Mouse (Mus musculus): ENCODE results near the gene Ubox5. TPM values are rescaled to one million over a fixed set of nuclear protein-coding genes. Genes with fewer than 3 reads are reported as not detected.

The Ubox5 gene
- polyA plus RNA-seq, 1 experiment from 2014 or later = 17.3 TPM

DNA sequence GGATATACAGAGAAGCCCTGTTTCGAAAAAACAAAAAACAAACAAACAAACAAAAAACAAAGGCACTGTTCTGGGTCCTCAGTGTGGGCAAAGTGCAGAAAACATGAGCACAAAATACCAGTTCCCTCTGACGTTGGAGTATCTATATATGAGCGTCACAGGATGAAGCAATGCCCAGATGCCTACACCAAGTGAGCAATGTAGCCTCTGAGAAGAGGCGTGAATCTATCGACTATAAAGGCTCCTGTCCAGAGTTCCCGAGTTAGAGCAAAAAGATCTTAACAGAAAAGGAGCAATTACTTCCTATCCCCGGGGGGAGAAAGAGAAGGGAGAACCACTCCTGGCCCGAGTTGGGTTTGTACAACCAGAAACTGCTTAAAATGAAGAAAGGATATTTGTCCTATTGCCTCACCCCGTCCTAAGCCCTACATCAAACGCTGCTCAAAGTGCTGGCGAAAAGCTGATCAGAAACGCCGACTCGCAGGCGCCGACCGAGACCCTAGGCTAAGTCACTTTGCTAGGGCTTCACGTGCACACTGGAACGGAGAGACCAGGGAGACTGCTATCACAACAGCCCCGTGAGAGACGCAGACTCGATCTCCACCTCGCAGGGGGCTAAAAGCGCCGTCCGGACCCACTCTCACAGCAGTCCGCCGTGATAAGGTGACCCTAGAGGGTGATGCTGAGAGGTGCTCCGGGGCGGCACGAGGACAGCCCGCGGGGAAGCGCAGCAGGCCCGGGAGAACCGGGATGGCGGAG lies 579 bp downstream of the Ubox5 start:
- peak; percentile 41 for ATAC-seq (ENCODE audit: low FRiP score)
- H3K36me3 ChIP-seq (ENCODE audit: control insufficient read depth, insufficient read depth, low read length) = peaks cover 2% of the 10 kb centered on the region; the same call in 1 of the 2 replicates
- no peak overlapping the region for H3K27ac ChIP-seq (ENCODE audit: low read depth, low read length)
- DNase-seq (ENCODE audit: low spot score) = no peak
- H3K9me3 ChIP-seq (ENCODE audit: control insufficient read depth, low read length) = no peaks in the 10 kb centered on the region
- peak overlapping the region; percentile 79 for H3K4me3 ChIP-seq (ENCODE audit: low read depth, low read length)
- peaks cover 8% of the 10 kb centered on the region for H3K27me3 ChIP-seq (ENCODE audit: control insufficient read depth, insufficient read depth, low read length)
- peak overlapping the region; percentile 87 for H3K9ac ChIP-seq (ENCODE audit: low read depth, low read length)
- H3K4me2 ChIP-seq (replicated peaks; ENCODE audit: low read depth, low read length) = peak overlapping the region; percentile 73
- WGBS = 3% methylated on average over 37 of the region's 37 CpGs
- no peaks in the 10 kb centered on the region; the same call in 1 of the 2 replicates for H3K4me1 ChIP-seq (replicated peaks; ENCODE audit: control insufficient read depth, insufficient read depth, low read length)

DNA sequence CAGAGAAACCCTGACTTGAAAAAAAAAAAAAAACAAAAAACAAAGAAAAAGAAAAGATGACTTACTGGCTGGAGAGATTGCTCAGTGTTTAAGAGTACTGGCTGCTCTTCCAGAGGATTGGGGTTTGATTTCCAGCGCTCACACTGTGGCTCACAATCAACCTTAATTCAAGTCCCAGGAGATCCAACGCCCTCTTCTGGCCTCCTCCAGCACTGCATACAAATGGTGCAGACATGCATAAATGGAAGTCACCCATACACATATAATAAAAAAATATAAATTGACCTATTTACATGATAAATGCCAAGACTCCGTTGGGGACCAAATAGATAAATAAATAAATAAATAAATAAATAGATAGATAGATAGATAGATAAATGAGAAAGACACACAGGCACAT lies 1.4 kb downstream of the Ubox5 start:
- Histone ChIP-seq H3K36me3 (ENCODE audit: control insufficient read depth, insufficient read depth, low read length) (peaks cover 2% of the 10 kb centered on the region; the same call in 1 of the 2 replicates), H3K9ac (ENCODE audit: low read depth, low read length) (no peak overlapping the region), H3K27me3 (ENCODE audit: control insufficient read depth, insufficient read depth, low read length) (no peaks in the 10 kb centered on the region), H3K27ac (ENCODE audit: low read depth, low read length) (no peak overlapping the region), H3K4me2 (replicated peaks; ENCODE audit: low read depth, low read length) (no peak overlapping the region), H3K4me1 (replicated peaks; ENCODE audit: control insufficient read depth, insufficient read depth, low read length) (no peaks in the 10 kb centered on the region), H3K4me3 (ENCODE audit: low read depth, low read length) (peak overlapping the region; percentile 79; the same call in 1 of the 2 replicates), H3K9me3 (ENCODE audit: control insufficient read depth, low read length) (no peaks in the 10 kb centered on the region)
- ATAC-seq (ENCODE audit: low FRiP score) = no peak
- 67% methylated on average over 3 of the region's 3 CpGs for WGBS
- DNase-seq (ENCODE audit: low spot score) = peak; percentile 36

DNA sequence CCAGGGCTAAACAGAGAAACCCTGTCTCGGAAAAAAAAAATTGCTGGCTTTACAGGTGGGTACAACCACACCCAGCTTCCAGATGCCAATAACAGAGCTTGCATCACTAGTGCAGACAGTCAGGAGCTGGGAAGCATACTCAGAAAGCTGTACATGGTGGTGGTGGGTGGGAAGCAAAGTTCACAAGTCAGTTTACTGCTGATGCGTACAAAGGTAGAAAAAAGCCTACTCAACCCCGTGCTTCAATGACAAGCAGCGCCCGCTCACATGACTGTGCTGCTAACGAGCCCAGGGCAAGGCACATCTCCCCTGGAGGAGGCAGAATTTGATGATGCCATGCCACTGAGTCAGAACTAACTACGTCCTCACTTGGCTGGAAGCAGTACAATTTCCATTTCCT lies 10.9 kb downstream of the Ubox5 start:
- H3K36me3 ChIP-seq (ENCODE audit: control insufficient read depth, insufficient read depth, low read length) = peaks cover 13% of the 10 kb centered on the region; the same call in 1 of the 2 replicates
- WGBS = 94% methylated on average over 7 of the region's 7 CpGs
- DNase-seq (ENCODE audit: low spot score) (no peak), ATAC-seq (ENCODE audit: low FRiP score) (no peak)
- no peaks in the 10 kb centered on the region for H3K27me3 ChIP-seq (ENCODE audit: control insufficient read depth, insufficient read depth, low read length)
- no peaks in the 10 kb centered on the region for H3K9me3 ChIP-seq (ENCODE audit: control insufficient read depth, low read length)
- no peak overlapping the region for H3K27ac ChIP-seq (ENCODE audit: low read depth, low read length)
- no peaks in the 10 kb centered on the region for H3K4me1 ChIP-seq (replicated peaks; ENCODE audit: control insufficient read depth, insufficient read depth, low read length)
- H3K4me2 ChIP-seq (replicated peaks; ENCODE audit: low read depth, low read length) = no peak overlapping the region
- no peak overlapping the region for H3K4me3 ChIP-seq (ENCODE audit: low read depth, low read length)
- H3K9ac ChIP-seq (ENCODE audit: low read depth, low read length) = no peak overlapping the region

DNA sequence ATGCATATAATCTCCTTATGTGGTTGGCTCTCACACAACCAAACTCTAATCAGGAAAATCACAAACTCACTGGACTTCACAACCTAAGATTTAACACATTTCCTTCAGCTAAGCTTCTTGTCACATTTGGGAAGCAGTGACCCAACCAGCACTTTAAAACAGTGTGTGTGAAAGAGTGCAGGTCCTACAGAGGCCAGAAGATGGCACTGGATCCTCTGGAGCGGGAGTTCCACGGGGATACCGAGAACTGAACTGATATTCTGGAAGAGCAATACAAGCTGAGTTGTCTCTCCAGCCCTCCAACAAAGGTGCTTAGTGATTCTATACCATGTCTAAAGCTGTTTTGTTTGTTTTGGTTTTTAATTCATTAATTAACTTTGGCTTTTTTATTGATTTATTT lies 16.7 kb downstream of the Ubox5 start:
- H3K27me3 ChIP-seq (ENCODE audit: control insufficient read depth, insufficient read depth, low read length) = no peaks in the 10 kb centered on the region
- peak; percentile 41 for DNase-seq (ENCODE audit: low spot score)
- H3K9ac ChIP-seq (ENCODE audit: low read depth, low read length) = no peak overlapping the region
- H3K36me3 ChIP-seq (ENCODE audit: control insufficient read depth, insufficient read depth, low read length) = peaks cover 9% of the 10 kb centered on the region; the same call in 1 of the 2 replicates
- no peak for ATAC-seq (ENCODE audit: low FRiP score)
- H3K4me1 ChIP-seq (replicated peaks; ENCODE audit: control insufficient read depth, insufficient read depth, low read length) = no peaks in the 10 kb centered on the region
- no peak overlapping the region for H3K4me2 ChIP-seq (replicated peaks; ENCODE audit: low read depth, low read length)
- no peak overlapping the region for H3K27ac ChIP-seq (ENCODE audit: low read depth, low read length)
- WGBS = 53% methylated on average over 3 of the region's 3 CpGs
- H3K4me3 ChIP-seq (ENCODE audit: low read depth, low read length) = no peak overlapping the region
- H3K9me3 ChIP-seq (ENCODE audit: control insufficient read depth, low read length) = no peaks in the 10 kb centered on the region

DNA sequence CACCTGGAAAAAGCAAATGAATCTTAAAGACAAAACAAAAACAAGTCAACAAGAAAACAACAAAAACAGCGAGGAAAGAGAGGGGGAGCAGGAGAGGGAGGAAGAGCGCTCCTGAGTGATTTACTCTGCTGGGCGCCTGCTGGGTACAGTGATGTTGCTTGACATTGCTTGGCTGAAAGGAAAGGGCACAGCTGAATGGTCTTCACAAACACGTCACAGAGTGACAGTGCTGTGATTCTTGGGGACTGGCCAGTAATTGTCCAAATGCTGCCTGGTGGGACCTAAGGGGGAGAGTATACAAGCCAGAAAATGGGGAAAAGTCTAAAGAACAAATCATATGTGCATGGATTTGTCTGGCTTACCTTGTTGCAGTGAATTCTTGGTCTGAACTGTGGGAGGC lies 27.6 kb downstream of the Ubox5 start:
- DNase-seq (ENCODE audit: low spot score) (no peak), ATAC-seq (ENCODE audit: low FRiP score) (no peak)
- Histone ChIP-seq H3K27ac (ENCODE audit: low read depth, low read length) (no peak overlapping the region), H3K36me3 (ENCODE audit: control insufficient read depth, insufficient read depth, low read length) (no peaks in the 10 kb centered on the region; the same call in 1 of the 2 replicates), H3K4me3 (ENCODE audit: low read depth, low read length) (no peak overlapping the region), H3K9ac (ENCODE audit: low read depth, low read length) (no peak overlapping the region), H3K27me3 (ENCODE audit: control insufficient read depth, insufficient read depth, low read length) (no peaks in the 10 kb centered on the region), H3K4me1 (replicated peaks; ENCODE audit: control insufficient read depth, insufficient read depth, low read length) (no peaks in the 10 kb centered on the region), H3K4me2 (replicated peaks; ENCODE audit: low read depth, low read length) (no peak overlapping the region), H3K9me3 (ENCODE audit: control insufficient read depth, low read length) (no peaks in the 10 kb centered on the region)
- 91% methylated on average over 4 of the region's 4 CpGs for WGBS

DNA sequence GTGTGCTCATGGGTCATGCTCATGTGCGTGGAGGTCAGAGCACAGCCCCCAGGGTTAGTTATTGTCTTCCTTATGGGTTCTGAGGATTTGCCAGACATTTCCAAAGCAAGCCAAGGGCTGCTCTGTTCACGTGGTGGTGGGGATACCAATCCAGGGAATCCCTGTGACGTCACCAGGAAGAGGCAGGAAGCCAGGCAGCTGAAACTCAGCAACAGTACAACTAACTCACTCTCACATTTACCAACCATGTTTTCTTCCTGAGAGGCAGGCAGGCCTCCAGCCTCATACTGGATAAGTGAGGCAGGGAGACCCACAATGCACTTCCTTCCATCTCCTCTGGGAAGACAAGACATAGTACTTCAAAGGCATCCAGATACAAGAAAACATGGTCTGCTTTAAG lies 31.4 kb downstream of the Ubox5 start:
- H3K4me1 ChIP-seq (replicated peaks; ENCODE audit: control insufficient read depth, insufficient read depth, low read length) = no peaks in the 10 kb centered on the region
- 79% methylated on average over 3 of the region's 3 CpGs for WGBS
- H3K9me3 ChIP-seq (ENCODE audit: control insufficient read depth, low read length) = no peaks in the 10 kb centered on the region
- H3K36me3 ChIP-seq (ENCODE audit: control insufficient read depth, insufficient read depth, low read length) = peaks cover 4% of the 10 kb centered on the region; the same call in 1 of the 2 replicates
- H3K9ac ChIP-seq (ENCODE audit: low read depth, low read length) = no peak overlapping the region
- DNase-seq (ENCODE audit: low spot score) (no peak), ATAC-seq (ENCODE audit: low FRiP score) (no peak)
- H3K4me2 ChIP-seq (replicated peaks; ENCODE audit: low read depth, low read length) = no peak overlapping the region
- H3K27me3 ChIP-seq (ENCODE audit: control insufficient read depth, insufficient read depth, low read length) = no peaks in the 10 kb centered on the region
- H3K4me3 ChIP-seq (ENCODE audit: low read depth, low read length) = no peak overlapping the region
- H3K27ac ChIP-seq (ENCODE audit: low read depth, low read length) = no peak overlapping the region

DNA sequence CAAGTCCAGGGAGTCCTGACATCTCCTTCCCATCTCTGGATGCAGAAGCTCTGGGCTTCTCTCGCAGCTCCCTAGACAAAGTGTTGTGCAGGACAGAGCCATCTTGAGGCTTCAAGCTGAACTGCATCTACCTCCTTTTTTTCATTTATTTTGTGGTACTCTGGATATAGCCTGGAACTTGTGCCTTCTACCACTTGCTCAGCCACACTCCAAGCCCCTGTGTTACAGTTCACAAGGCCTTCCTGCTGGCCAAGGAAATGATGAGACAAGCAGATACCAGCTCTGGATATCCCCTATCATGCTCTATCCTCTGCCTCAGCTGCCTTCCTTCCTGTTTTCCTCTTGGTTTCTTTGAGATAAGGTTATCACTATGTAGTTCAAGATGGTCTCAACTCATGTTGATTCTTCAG lies 32.2 kb downstream of the Ubox5 start:
- peaks cover 4% of the 10 kb centered on the region; the same call in 1 of the 2 replicates for H3K36me3 ChIP-seq (ENCODE audit: control insufficient read depth, insufficient read depth, low read length)
- DNase-seq (ENCODE audit: low spot score) = peak; percentile 43
- H3K27ac ChIP-seq (ENCODE audit: low read depth, low read length) = no peak overlapping the region

DNA sequence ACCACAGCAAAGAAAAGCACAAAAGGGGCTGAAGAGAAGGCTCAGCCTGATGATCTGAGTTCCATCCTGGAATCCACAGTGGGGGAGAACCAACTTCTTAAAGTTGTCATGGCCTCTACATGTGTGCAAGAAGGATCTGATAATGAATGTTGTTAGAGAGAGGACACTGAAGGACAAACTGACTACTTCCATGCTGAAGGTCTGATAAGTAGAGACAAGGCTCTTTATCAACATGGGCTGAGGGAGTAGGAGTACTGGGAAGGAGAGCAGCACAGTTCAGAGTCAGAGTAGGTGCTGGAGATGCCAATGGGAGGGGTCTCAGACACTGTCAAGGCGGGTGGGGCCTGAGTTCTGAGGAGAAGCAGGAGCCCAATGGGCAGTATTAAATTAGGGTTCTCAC lies 34.2 kb downstream of the Ubox5 start:
- Histone ChIP-seq H3K9me3 (ENCODE audit: control insufficient read depth, low read length) (no peaks in the 10 kb centered on the region), H3K27me3 (ENCODE audit: control insufficient read depth, insufficient read depth, low read length) (no peaks in the 10 kb centered on the region), H3K4me1 (replicated peaks; ENCODE audit: control insufficient read depth, insufficient read depth, low read length) (no peaks in the 10 kb centered on the region), H3K9ac (ENCODE audit: low read depth, low read length) (no peak overlapping the region), H3K36me3 (ENCODE audit: control insufficient read depth, insufficient read depth, low read length) (peaks cover 8% of the 10 kb centered on the region), H3K4me2 (replicated peaks; ENCODE audit: low read depth, low read length) (no peak overlapping the region), H3K27ac (ENCODE audit: low read depth, low read length) (no peak overlapping the region), H3K4me3 (ENCODE audit: low read depth, low read length) (no peak overlapping the region)
- ATAC-seq (ENCODE audit: low FRiP score) = no peak
- no peak for DNase-seq (ENCODE audit: low spot score)
- WGBS = 89% methylated on average over 1 of the region's 1 CpGs

More for the DNA sequence above, 32.2 kb downstream of the Ubox5 start:
- Histone ChIP-seq H3K4me3 (ENCODE audit: low read depth, low read length) (no peak overlapping the region), H3K4me2 (replicated peaks; ENCODE audit: low read depth, low read length) (no peak overlapping the region), H3K9me3 (ENCODE audit: control insufficient read depth, low read length) (no peaks in the 10 kb centered on the region), H3K9ac (ENCODE audit: low read depth, low read length) (no peak overlapping the region), H3K27me3 (ENCODE audit: control insufficient read depth, insufficient read depth, low read length) (no peaks in the 10 kb centered on the region), H3K4me1 (replicated peaks; ENCODE audit: control insufficient read depth, insufficient read depth, low read length) (no peaks in the 10 kb centered on the region)
- 0 out of 2 replicates have a peak, but pooled peaks have one; percentile 38 for ATAC-seq (ENCODE audit: low FRiP score)
- WGBS = 48% methylated on average over 1 of the region's 1 CpGs

DNA sequence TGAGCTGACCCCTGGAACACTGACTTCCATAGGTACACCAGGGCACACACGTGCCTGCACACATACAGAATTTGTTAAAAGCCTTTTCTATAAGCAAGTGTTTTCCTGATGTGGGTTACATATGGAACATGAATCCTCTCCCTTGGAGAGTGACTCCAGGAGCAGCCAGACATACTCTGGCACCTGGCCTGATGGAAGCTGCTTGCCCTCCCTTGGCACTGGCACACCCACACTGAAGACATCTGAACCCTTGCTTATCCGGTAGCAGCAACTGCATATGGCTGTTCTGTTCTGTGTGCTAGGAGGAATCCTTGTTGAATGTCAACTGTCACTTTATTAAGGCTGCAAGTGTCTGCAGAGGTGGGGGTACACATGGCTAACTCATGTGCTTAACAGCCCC lies 38.8 kb downstream of the Ubox5 start:
- peaks cover 8% of the 10 kb centered on the region for H3K36me3 ChIP-seq (ENCODE audit: control insufficient read depth, insufficient read depth, low read length)
- no peaks in the 10 kb centered on the region for H3K9me3 ChIP-seq (ENCODE audit: control insufficient read depth, low read length)
- H3K27me3 ChIP-seq (ENCODE audit: control insufficient read depth, insufficient read depth, low read length) = no peaks in the 10 kb centered on the region
- no peak overlapping the region for H3K27ac ChIP-seq (ENCODE audit: low read depth, low read length)
- DNase-seq (ENCODE audit: low spot score) (no peak), ATAC-seq (ENCODE audit: low FRiP score) (no peak)
- WGBS = 94% methylated on average over 2 of the region's 2 CpGs
- H3K4me1 ChIP-seq (replicated peaks; ENCODE audit: control insufficient read depth, insufficient read depth, low read length) = no peaks in the 10 kb centered on the region
- no peak overlapping the region for H3K9ac ChIP-seq (ENCODE audit: low read depth, low read length)
- no peak overlapping the region for H3K4me3 ChIP-seq (ENCODE audit: low read depth, low read length)
- no peak overlapping the region for H3K4me2 ChIP-seq (replicated peaks; ENCODE audit: low read depth, low read length)

All from hindbrain, embryonic 11.5 days (tissue).